Mouse (Mus musculus) right cerebral cortex, adult 18-20 months (tissue): ENCODE measurements at regions not wholly inside any gene's neighbourhood (a gene's known extent, or its start where the extent isn't known, plus 50 kb on each side); places are given as distances from the start of the nearest gene placed in this dataset.
"Not testable (repeated sequence)": the region's sequence is repeated elsewhere in the genome, so short reads cannot be mapped to it uniquely, and the experiment has no call there.

Source experiments
- DNase-seq: peaks from one replicate; pipeline ENCODE4 v3.0.0; 2022; ENCODE audit warnings: mixed read lengths

- no peak for DNase-seq
These were observed 102.4 kb upstream of the Egfr start for GRCm38 (mm10) chr11:16649599-16649998.

GRCm38 (mm10) chr11:16663806-16664205, 88.2 kb upstream of the Egfr start:
- no peak for DNase-seq

GRCm38 (mm10) chr11:16669453-16670251, 82.4 kb upstream of the Egfr start:
- DNase-seq: peak; percentile 2

- DNase-seq: no peak
These were observed 81.7 kb upstream of the Egfr start for GRCm38 (mm10) chr11:16670282-16670681.

GRCm38 (mm10) chr11:16675951-16676350, 76.1 kb upstream of the Egfr start:
- DNase-seq: not testable (repeated sequence)

GRCm38 (mm10) chr11:16683538-16683937, 68.5 kb upstream of the Egfr start:
- DNase-seq: no peak

- DNase-seq: no peak
These were observed 56.4 kb upstream of the Egfr start for GRCm38 (mm10) chr11:16695596-16695995.

- DNase-seq: no peak
These were observed 55.2 kb upstream of the Egfr start for GRCm38 (mm10) chr11:16696787-16697186.

GRCm38 (mm10) chr11:16701826-16702225, 50.2 kb upstream of the Egfr start:
- no peak for DNase-seq
